Mouse (Mus musculus): ENCODE measurements at regions not wholly inside any gene's neighbourhood (a gene's known extent, or its start where the extent isn't known, plus 50 kb on each side); places are given as distances from the start of the nearest gene placed in this dataset.

DNA sequence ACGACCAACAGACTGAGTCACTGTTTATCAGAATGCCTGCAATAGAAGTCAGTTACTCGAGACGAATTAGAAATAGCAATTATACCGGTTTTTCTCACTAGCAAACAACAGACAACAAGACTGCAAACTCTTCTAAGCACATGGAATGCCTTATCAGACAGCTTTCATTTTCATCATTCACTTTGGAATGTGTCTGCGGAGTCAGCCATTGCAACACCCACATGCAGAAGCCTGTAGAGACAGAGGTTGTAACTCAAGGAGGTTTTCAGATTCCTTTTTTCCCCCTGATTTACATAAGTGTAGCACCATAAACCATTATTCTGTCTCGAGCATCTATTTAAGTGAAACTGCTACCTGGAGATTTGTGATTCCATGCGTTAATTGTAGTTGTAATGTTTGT is 167.8 kb upstream of the Ahr start:
- no peaks in the 10 kb centered on the region for H3K4me1 ChIP-seq (ENCODE audit: control insufficient read depth, insufficient read depth, low read length)
- H3K36me3 ChIP-seq (ENCODE audit: control insufficient read depth, insufficient read depth, low read length), result no peaks in the 10 kb centered on the region
- H3K4me3 ChIP-seq (replicated peaks; ENCODE audit: low read length), result no peak overlapping the region
- no peak overlapping the region for H3K9ac ChIP-seq (ENCODE audit: low read length)
- ATAC-seq (ENCODE audit: insufficient read depth, low FRiP score), result no peak
- H3K9me3 ChIP-seq (replicated peaks; ENCODE audit: control insufficient read depth, low read length), result no peaks in the 10 kb centered on the region
- H3K4me2 ChIP-seq (ENCODE audit: low read depth, low read length), result no peak overlapping the region
- no peaks in the 10 kb centered on the region for H3K27me3 ChIP-seq (ENCODE audit: control insufficient read depth, insufficient read depth, low read length)
- 41% methylated on average over 7 of the region's 7 CpGs for WGBS
- H3K27ac ChIP-seq (ENCODE audit: low read length), result no peak overlapping the region

DNA sequence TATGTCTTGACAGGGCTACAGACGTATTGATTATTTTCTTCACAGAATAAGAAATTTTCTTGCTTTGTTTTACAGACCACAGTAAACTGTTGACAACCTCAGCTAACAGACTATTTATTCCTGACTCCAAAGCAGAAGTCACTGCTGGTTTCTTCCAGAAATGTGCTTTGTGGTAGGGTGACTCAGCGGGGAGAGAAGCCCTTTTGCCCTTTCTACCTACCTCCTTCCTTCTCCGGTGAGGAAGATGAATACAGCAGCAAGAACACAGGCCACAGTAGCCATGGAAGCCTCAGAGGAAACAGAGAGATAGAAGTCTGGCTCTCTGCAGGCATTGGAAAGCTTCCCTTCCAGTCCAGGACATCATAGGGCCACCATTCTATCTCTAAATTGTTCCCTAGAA is 159.4 kb upstream of the Ahr start:
- Histone ChIP-seq H3K36me3 (ENCODE audit: control insufficient read depth, insufficient read depth, low read length) (no peaks in the 10 kb centered on the region), H3K4me2 (ENCODE audit: low read depth, low read length) (no peak overlapping the region), H3K9me3 (replicated peaks; ENCODE audit: control insufficient read depth, low read length) (no peaks in the 10 kb centered on the region), H3K4me3 (replicated peaks; ENCODE audit: low read length) (no peak overlapping the region), H3K9ac (ENCODE audit: low read length) (no peak overlapping the region), H3K27me3 (ENCODE audit: control insufficient read depth, insufficient read depth, low read length) (no peaks in the 10 kb centered on the region), H3K4me1 (ENCODE audit: control insufficient read depth, insufficient read depth, low read length) (no peaks in the 10 kb centered on the region), H3K27ac (ENCODE audit: low read length) (no peak overlapping the region)
- ATAC-seq (ENCODE audit: insufficient read depth, low FRiP score), result no peak
- WGBS, result 80% methylated on average over 3 of the region's 3 CpGs

DNA sequence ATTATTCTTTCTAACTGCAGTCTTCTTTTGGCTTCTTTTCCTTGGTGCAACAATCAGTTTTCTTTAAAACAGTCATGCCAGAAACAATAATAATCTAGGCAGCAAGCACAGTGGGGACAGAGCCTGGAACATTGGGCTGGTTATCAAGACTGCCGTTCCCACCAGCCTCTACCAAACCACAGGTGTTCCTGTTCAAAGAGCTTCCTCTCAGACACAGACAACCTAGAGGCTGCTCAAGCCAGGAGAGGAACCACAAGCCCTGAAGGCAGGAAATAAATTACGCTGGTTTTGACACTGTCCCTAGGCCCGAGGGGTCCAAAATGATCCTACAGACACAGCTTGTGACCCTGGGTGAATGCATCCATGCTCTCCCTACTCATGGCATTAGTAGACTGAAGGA is 156.1 kb upstream of the Ahr start:
- Histone ChIP-seq H3K36me3 (ENCODE audit: control insufficient read depth, insufficient read depth, low read length) (no peaks in the 10 kb centered on the region), H3K4me1 (ENCODE audit: control insufficient read depth, insufficient read depth, low read length) (no peaks in the 10 kb centered on the region), H3K9ac (ENCODE audit: low read length) (no peak overlapping the region), H3K4me2 (ENCODE audit: low read depth, low read length) (no peak overlapping the region), H3K27ac (ENCODE audit: low read length) (no peak overlapping the region), H3K27me3 (ENCODE audit: control insufficient read depth, insufficient read depth, low read length) (no peaks in the 10 kb centered on the region), H3K4me3 (replicated peaks; ENCODE audit: low read length) (no peak overlapping the region), H3K9me3 (replicated peaks; ENCODE audit: control insufficient read depth, low read length) (no peaks in the 10 kb centered on the region)
- no peak for ATAC-seq (ENCODE audit: insufficient read depth, low FRiP score)
- 61% methylated on average over 3 of the region's 3 CpGs for WGBS

DNA sequence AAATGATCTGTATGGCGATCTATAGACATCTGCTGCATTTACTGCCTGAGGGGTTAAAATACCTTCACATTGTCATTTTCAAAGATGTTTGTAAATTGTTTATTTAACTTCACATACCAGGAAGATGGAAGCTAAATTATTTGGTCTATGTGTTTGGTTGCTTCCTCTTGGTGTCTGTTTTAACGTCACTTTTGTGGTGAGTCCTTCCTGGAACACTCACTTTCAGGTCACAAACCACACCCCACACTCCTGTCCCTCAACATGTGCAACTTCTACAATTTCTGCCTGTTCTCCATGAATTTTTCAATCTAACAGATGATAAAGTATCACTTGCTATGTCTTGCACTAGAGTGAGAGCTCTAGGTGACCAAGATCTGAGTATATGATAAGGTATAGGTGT is 151.4 kb upstream of the Ahr start:
- WGBS, result 66% methylated on average over 2 of the region's 2 CpGs
- Histone ChIP-seq H3K27me3 (ENCODE audit: control insufficient read depth, insufficient read depth, low read length) (no peaks in the 10 kb centered on the region), H3K4me2 (ENCODE audit: low read depth, low read length) (no peak overlapping the region), H3K27ac (ENCODE audit: low read length) (no peak overlapping the region), H3K36me3 (ENCODE audit: control insufficient read depth, insufficient read depth, low read length) (no peaks in the 10 kb centered on the region), H3K9ac (ENCODE audit: low read length) (no peak overlapping the region), H3K4me3 (replicated peaks; ENCODE audit: low read length) (no peak overlapping the region), H3K4me1 (ENCODE audit: control insufficient read depth, insufficient read depth, low read length) (no peaks in the 10 kb centered on the region), H3K9me3 (replicated peaks; ENCODE audit: control insufficient read depth, low read length) (no peaks in the 10 kb centered on the region)
- ATAC-seq (ENCODE audit: insufficient read depth, low FRiP score), result no peak

DNA sequence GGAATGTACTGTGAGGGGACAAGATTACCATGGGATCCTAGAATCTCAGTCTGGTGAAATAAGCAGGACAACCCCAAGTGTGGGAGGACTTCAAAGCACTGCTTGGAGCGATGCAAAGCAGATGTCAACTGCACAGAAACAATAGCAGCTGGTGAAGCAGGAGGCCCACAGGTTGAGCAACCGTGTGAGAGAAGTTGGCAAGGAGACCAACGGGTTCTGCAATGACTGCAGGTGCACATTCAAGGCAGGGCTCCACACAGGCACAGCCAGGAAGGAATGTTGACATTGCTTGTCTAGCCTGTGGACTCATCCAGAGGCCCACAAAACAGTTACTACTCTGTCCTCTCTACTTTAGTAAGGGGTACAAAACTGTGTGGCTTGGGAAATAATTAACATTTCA is 150.4 kb upstream of the Ahr start:
- Histone ChIP-seq H3K4me1 (ENCODE audit: control insufficient read depth, insufficient read depth, low read length) (no peaks in the 10 kb centered on the region), H3K4me2 (ENCODE audit: low read depth, low read length) (no peak overlapping the region), H3K4me3 (replicated peaks; ENCODE audit: low read length) (no peak overlapping the region), H3K27ac (ENCODE audit: low read length) (no peak overlapping the region), H3K27me3 (ENCODE audit: control insufficient read depth, insufficient read depth, low read length) (no peaks in the 10 kb centered on the region), H3K9me3 (replicated peaks; ENCODE audit: control insufficient read depth, low read length) (no peaks in the 10 kb centered on the region), H3K36me3 (ENCODE audit: control insufficient read depth, insufficient read depth, low read length) (no peaks in the 10 kb centered on the region), H3K9ac (ENCODE audit: low read length) (no peak overlapping the region)
- no peak; the same call in 1 of the 2 replicates for ATAC-seq (ENCODE audit: insufficient read depth, low FRiP score)
- 42% methylated on average over 3 of the region's 3 CpGs for WGBS

DNA sequence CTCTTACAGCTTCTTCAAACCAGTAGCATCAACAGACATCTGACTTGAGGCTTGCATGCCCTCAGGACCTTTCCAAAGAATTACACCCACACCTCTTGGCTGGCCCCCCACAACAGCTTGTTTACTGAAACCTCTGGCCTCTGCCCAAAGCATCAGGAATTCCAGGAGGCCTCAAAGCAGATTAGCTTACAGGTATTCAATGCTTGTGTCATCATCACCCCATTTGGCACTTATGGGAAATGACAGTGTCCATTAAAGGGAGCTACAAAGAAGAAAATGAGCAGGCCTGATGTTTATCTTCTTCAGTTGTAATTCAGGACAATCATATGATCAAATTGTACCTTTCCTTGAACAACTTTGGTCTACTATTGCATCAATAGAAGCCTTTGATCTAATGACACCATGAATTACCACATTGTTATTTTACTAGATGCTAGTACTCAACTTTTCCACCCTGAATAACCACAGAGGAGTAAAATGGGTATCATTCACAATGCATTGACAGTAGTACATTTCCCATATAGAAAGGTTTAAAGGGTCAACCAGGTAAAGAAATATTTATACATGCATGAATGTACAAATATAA is 147.1 kb upstream of the Ahr start:
- no peaks in the 10 kb centered on the region for H3K27me3 ChIP-seq (ENCODE audit: control insufficient read depth, insufficient read depth, low read length)
- no peak overlapping the region for H3K9ac ChIP-seq (ENCODE audit: low read length)
- no peak overlapping the region for H3K27ac ChIP-seq (ENCODE audit: low read length)
- H3K4me1 ChIP-seq (ENCODE audit: control insufficient read depth, insufficient read depth, low read length), result no peaks in the 10 kb centered on the region
- no peak overlapping the region for H3K4me3 ChIP-seq (replicated peaks; ENCODE audit: low read length)
- H3K36me3 ChIP-seq (ENCODE audit: control insufficient read depth, insufficient read depth, low read length), result no peaks in the 10 kb centered on the region
- no peaks in the 10 kb centered on the region for H3K9me3 ChIP-seq (replicated peaks; ENCODE audit: control insufficient read depth, low read length)
- no peak for ATAC-seq (ENCODE audit: insufficient read depth, low FRiP score)
- H3K4me2 ChIP-seq (ENCODE audit: low read depth, low read length), result no peak overlapping the region

DNA sequence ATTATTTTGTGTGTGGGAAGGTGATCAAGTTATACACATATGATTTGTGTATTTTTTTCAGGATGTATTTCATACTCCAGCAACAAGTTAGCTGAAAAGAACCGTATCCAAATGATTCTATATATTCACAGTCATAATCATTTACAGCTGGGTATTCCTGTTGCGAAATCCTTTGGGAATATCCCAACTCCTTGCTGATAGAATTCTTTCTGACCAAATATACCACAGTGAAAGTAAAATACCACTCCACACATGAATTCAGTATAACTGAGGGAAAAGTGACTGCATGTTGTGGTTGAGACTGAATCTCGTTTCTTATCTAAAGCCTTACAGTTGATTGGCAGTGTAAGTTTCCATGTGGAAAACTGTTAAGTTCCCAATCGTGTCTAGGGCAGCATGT is 145.1 kb upstream of the Ahr start:
- Histone ChIP-seq H3K9ac (ENCODE audit: low read length) (no peak overlapping the region), H3K4me1 (ENCODE audit: control insufficient read depth, insufficient read depth, low read length) (no peaks in the 10 kb centered on the region), H3K4me3 (replicated peaks; ENCODE audit: low read length) (no peak overlapping the region), H3K27ac (ENCODE audit: low read length) (no peak overlapping the region), H3K4me2 (ENCODE audit: low read depth, low read length) (no peak overlapping the region), H3K27me3 (ENCODE audit: control insufficient read depth, insufficient read depth, low read length) (no peaks in the 10 kb centered on the region), H3K36me3 (ENCODE audit: control insufficient read depth, insufficient read depth, low read length) (no peaks in the 10 kb centered on the region), H3K9me3 (replicated peaks; ENCODE audit: control insufficient read depth, low read length) (0 out of 2 replicates have a peak, but pooled peaks cover 4% of the 10 kb centered on the region)
- 80% methylated on average over 4 of the region's 4 CpGs for WGBS
- no peak for ATAC-seq (ENCODE audit: insufficient read depth, low FRiP score)

DNA sequence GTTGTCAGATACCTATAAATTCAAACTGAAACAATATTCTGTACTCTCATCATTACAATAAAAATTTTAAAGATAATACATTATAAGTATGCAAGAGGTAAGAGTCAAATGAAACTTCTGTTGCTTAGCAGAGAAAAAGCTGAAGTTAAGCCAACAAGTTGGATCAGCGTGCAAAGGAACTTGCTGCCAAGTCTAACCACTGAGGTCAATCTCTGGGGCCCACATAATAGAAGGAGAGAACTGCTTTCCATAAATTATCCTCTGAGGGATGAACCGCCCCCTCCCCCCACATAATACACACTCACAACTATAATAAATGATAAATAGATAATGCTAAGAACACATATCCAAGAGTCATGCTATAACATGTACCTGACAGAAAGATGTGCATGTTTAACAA is 144.2 kb upstream of the Ahr start:
- Histone ChIP-seq H3K9me3 (replicated peaks; ENCODE audit: control insufficient read depth, low read length) (0 out of 2 replicates have a peak, but pooled peaks cover 4% of the 10 kb centered on the region), H3K27me3 (ENCODE audit: control insufficient read depth, insufficient read depth, low read length) (no peaks in the 10 kb centered on the region), H3K4me1 (ENCODE audit: control insufficient read depth, insufficient read depth, low read length) (no peaks in the 10 kb centered on the region), H3K36me3 (ENCODE audit: control insufficient read depth, insufficient read depth, low read length) (no peaks in the 10 kb centered on the region), H3K27ac (ENCODE audit: low read length) (no peak overlapping the region), H3K4me2 (ENCODE audit: low read depth, low read length) (no peak overlapping the region), H3K9ac (ENCODE audit: low read length) (no peak overlapping the region), H3K4me3 (replicated peaks; ENCODE audit: low read length) (no peak overlapping the region)
- 54% methylated on average over 2 of the region's 2 CpGs for WGBS
- ATAC-seq (ENCODE audit: insufficient read depth, low FRiP score), result no peak

DNA sequence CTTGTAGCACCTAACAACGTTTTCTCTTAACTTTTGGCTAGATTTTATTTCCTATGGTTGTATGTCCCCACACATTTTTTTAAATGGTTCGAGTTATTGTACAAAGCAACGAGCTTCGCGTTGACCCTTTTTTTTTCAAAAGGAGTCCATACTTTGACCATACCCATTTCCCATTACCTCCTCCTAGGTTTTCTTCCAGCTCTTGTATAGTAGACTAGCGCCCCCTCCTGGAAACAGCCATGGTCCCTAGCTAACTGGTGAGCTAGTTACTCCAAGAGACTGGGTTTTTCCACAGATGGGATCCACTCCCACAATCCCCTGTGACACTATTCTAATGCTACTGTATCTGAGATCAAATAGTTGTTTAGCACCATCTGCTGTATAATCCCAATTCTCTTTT is 139.6 kb upstream of the Ahr start:
- no peaks in the 10 kb centered on the region for H3K27me3 ChIP-seq (ENCODE audit: control insufficient read depth, insufficient read depth, low read length)
- H3K36me3 ChIP-seq (ENCODE audit: control insufficient read depth, insufficient read depth, low read length), result no peaks in the 10 kb centered on the region
- 0 out of 2 replicates have a peak, but pooled peaks cover 4% of the 10 kb centered on the region for H3K9me3 ChIP-seq (replicated peaks; ENCODE audit: control insufficient read depth, low read length)
- no peak overlapping the region for H3K4me2 ChIP-seq (ENCODE audit: low read depth, low read length)
- H3K27ac ChIP-seq (ENCODE audit: low read length), result no peak overlapping the region
- H3K9ac ChIP-seq (ENCODE audit: low read length), result no peak overlapping the region
- H3K4me3 ChIP-seq (replicated peaks; ENCODE audit: low read length), result no peak overlapping the region
- WGBS, result 53% methylated on average over 6 of the region's 6 CpGs
- no peak for ATAC-seq (ENCODE audit: insufficient read depth, low FRiP score)
- H3K4me1 ChIP-seq (ENCODE audit: control insufficient read depth, insufficient read depth, low read length), result no peaks in the 10 kb centered on the region

DNA sequence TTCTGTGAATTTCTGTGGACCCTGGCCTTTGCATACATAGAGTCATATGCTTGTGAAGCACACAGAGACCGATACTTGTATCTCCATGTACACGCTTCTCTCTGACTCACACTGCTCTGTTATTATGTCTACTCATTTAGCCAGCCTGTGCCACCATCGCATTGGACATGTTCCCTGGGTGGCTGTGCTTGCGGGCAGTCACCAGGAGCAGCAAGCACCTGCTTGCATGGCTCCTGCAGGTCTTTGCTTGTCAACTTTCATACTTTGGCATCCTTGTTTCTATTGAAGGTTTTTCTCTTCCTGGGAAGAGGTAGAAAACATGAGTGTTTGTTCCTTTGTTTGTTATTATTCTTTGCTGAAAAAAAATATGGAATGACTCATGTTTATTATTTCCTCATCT is 136.1 kb upstream of the Ahr start:
- 0 out of 2 replicates have a peak, but pooled peaks cover 4% of the 10 kb centered on the region for H3K9me3 ChIP-seq (replicated peaks; ENCODE audit: control insufficient read depth, low read length)
- H3K4me1 ChIP-seq (ENCODE audit: control insufficient read depth, insufficient read depth, low read length), result no peaks in the 10 kb centered on the region
- ATAC-seq (ENCODE audit: insufficient read depth, low FRiP score), result no peak; the same call in 1 of the 2 replicates
- H3K4me3 ChIP-seq (replicated peaks; ENCODE audit: low read length), result no peak overlapping the region
- no peaks in the 10 kb centered on the region for H3K27me3 ChIP-seq (ENCODE audit: control insufficient read depth, insufficient read depth, low read length)
- no peaks in the 10 kb centered on the region for H3K36me3 ChIP-seq (ENCODE audit: control insufficient read depth, insufficient read depth, low read length)
- no peak overlapping the region for H3K9ac ChIP-seq (ENCODE audit: low read length)
- H3K27ac ChIP-seq (ENCODE audit: low read length), result no peak overlapping the region
- WGBS, result 81% methylated on average over 4 of the region's 4 CpGs
- no peak overlapping the region for H3K4me2 ChIP-seq (ENCODE audit: low read depth, low read length)
